Mouse (Mus musculus) lung, postnatal 0 days (tissue): ENCODE results near the gene Smim12.

Source experiments
- CTCF ChIP-seq: IDR thresholded peaks from 2 replicates; pipeline ENCODE4 v1.5.1; 2016; ENCODE audit warnings: antibody characterized with exemption, mild to moderate bottlenecking
- EP300 ChIP-seq: IDR thresholded peaks from 2 replicates; pipeline ENCODE4 v1.6.1; 2016; ENCODE audit warnings: antibody characterized with exemption, mild to moderate bottlenecking, control low read depth

- TF ChIP-seq CTCF (no peak), EP300 (no peak)
Observed at GRCm38 (mm10) chr4:127292631-127293030, 49.0 kb downstream of the Smim12 start.
